ENCODE assay signal across 23 mouse cellular contexts in genomic region chr2:6939143-6939542, GRCm38 (mm10).
"Had no signal": no experiment of that assay in that cellular context is flagged by ENCODE, and none has a peak within 500 bp of the region (broad histone marks: within the 10 kb centered on the region; RNA-seq: fewer than 3 reads in every experiment).

No protein-coding gene starts in this region.

- H3K27me3 ChIP-seq: heart, embryonic 13.5 days; heart, embryonic 15.5 days; hindbrain, embryonic 13.5 days; hindbrain, embryonic 15.5 days; kidney, embryonic 15.5 days; limb, embryonic 13.5 days; limb, embryonic 15.5 days; liver, embryonic 12.5 days had no signal

- DNase-seq: gastrocnemius, postnatal 14 days; gastrocnemius, postnatal 36 days; heart, adult 11 months; heart, adult 2 months; heart, postnatal 14 days; heart, postnatal 36 days; kidney, adult 11 months; kidney, adult 2 months; kidney, adult 9 months; kidney, postnatal 14 days; kidney, postnatal 36 days; left cerebral cortex, postnatal 4 days had no signal

- H3K27ac ChIP-seq: heart, adult 2 months; heart, embryonic 13.5 days; heart, embryonic 15.5 days; hindbrain, embryonic 13.5 days; hindbrain, embryonic 15.5 days; hindbrain, postnatal 0 days; kidney, embryonic 15.5 days; kidney, postnatal 0 days; limb, embryonic 13.5 days; limb, embryonic 15.5 days; liver, embryonic 12.5 days; liver, embryonic 14.5 days had no signal

- H3K4me1 ChIP-seq: hindbrain, embryonic 15.5 days; kidney, embryonic 15.5 days; limb, embryonic 15.5 days; liver, embryonic 12.5 days had no signal

- H3K4me3 ChIP-seq: heart, adult 2 months; heart, embryonic 13.5 days; heart, embryonic 15.5 days; hindbrain, embryonic 13.5 days; hindbrain, embryonic 15.5 days; kidney, embryonic 15.5 days; limb, embryonic 13.5 days; limb, embryonic 15.5 days; liver, embryonic 12.5 days had no signal
